Mouse (Mus musculus) T-cell, adult 2 months (primary cell): ENCODE results near the gene Usp6nl.
A peak's percentile ranks its signal among the peaks of the same experiment; 100 is the strongest.

Experiments
- DNase-seq: peaks from one replicate; pipeline ENCODE4 v3.0.0; 2022; ENCODE audit warnings: low spot score

Usp6nl gene

DNA sequence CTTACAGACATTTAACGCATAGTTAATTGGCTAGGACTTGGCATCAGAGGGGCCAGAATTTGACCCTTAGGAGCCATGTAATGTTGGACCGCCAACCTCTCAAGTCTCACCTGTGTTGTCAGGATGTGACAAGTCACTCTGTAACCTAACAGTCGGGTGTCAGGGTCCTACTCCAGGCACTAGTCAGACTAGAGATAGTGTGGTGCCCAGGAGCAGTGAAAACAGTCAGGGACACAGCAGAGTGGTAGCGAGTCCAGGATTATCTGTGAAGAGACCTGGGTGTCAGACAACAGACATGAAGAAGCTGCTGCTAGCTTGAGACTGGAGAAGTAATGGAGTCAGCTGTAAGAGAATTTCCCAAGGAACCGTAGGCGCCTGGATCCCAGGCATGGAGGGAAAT is 45.0 kb downstream of the Usp6nl start:
- DNase-seq: no peak

DNA sequence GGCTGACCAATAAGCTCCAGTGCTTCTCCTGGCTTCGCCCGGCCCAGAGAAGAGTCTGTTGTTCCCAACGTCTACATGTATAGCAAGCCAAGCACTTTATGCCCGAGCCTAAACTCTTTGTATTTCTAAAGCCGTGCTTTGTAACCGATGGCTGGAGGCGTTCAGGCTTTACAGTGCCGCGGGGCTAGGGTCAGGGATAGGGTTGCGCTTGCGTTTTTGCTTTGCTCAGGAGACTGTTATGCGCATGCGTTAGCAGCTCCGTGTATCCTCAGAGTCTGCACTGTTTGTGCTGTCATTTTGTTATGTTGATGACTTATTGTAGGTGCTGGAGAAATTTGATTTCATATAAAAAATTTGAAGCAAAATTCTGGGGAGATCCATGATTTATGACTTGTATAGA is 51.7 kb downstream of the Usp6nl start:
- DNase-seq: no peak

DNA sequence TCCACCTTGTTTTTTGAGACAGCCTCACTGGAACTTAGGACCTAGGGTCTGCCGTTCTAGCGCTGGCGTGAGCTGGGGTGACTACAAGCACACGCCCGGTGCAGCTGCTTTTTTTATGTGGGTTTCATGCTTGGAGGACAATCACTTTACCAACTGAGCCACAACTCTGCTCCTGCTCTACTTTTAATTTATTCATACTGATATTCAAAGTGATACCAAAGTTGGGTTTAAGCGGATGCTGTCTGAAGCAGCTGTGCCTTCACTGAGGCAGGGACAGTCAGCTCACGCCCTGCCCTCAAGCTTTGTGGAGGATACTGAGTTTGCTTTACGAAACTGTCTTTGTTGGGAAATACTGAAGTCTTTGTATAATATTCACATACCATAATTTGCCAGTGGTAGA is 53.6 kb downstream of the Usp6nl start:
- DNase-seq: no peak

GRCm38 (mm10) chr2:6376941-6377340 is 54.5 kb downstream of the Usp6nl start:
- DNase-seq: no peak

GRCm38 (mm10) chr2:6378590-6379205 is 56.2 kb downstream of the Usp6nl start:
- no peak for DNase-seq

- no peak for DNase-seq
Measured at GRCm38 (mm10) chr2:6379731-6380212, 57.3 kb downstream of the Usp6nl start.

DNA sequence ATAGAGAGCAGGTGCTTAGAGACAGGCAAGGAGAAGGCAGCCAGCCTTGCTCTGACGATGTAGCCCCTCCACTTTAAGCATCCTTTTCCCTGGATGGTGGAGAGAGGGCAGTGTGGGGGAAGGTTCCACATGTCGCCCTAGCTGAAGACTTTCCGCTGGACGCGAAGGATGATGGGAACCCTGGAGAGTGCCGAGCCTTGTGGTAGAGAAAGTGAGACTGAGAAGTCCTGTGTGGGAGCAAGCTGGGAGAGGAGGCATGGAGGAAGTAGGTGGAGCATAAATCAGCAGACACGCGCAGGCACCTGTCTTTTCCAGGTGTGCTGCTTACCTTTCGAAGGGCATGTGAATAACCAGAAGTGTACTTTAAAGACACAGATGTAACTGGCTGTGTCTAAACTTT is 57.9 kb downstream of the Usp6nl start:
- no peak for DNase-seq

DNA sequence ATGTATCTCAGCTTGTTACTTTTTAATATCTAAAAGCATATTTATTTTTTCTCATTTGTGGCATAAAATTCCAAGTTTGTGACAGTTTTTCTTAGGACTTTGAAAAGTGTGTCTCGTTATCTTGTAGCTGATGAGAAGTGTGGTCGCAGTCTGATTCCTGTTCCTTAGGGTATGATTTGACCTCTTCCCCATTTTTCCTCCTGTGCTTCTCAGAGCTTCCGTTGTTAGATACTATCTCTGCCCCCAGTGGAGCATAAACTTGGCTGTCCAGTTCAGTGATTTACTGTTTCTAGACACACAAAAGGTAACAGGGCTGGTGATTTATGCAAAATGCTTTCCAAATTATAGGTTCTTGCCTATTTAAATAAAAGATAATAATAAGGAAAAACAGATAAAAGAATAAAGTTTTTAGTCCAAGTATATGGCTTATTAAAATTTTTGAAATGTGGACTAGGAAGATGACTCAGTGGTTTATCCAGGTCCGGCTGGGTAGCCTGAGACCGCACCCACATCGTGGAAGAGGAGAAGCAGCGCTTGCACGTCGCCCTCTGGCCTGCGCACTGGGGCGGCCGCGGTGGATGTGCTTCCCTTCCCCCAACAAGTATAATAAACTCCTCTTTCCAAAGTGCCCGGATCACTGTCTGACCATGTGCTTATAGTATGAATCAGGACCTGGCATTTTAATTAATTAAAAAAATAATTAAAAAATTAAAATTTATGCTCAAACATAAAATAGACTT is 62.1 kb downstream of the Usp6nl start:
- DNase-seq: no peak

GRCm38 (mm10) chr2:6389162-6389561 is 66.7 kb downstream of the Usp6nl start:
- DNase-seq: no peak

DNA sequence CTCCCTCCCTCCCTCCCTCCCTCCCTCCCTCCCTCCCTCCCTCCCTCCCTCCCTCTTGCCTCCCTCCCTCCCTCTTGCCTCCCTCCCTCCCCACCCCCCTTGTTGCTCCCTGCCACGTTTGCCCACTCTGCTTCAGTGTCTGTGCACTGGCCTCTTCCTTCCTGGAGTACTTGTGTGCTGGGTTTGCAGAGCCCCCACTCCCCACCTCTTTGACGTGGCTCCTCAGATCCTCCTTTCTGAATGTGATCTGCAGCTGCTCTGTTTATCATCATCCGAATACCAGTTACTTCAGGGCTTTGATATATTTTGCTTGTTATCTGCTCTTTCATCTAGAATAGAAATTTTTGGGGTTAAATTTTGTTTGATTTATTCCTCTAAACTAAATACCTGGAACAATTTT is 68.8 kb downstream of the Usp6nl start:
- DNase-seq: peak; percentile 10

DNA sequence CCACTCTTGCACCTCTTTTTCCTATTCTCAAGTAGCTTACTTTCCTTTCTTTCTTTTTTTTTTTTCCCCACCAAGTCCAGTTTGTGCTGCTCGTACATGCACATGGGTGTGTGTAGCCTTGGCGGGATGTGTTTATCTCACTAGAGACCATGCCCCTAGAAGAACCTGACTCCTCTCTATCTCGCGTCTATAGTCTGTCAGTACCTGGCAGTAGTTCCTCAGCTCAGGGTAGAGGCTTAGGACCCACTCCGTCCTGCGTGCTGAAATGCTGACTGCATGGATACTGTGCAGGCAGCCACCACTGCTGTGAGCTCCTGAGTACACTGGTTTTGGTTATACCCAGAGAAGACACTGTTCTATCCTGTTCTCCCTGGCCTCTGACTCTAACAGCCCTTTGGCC is 69.5 kb downstream of the Usp6nl start:
- DNase-seq: no peak

DNA sequence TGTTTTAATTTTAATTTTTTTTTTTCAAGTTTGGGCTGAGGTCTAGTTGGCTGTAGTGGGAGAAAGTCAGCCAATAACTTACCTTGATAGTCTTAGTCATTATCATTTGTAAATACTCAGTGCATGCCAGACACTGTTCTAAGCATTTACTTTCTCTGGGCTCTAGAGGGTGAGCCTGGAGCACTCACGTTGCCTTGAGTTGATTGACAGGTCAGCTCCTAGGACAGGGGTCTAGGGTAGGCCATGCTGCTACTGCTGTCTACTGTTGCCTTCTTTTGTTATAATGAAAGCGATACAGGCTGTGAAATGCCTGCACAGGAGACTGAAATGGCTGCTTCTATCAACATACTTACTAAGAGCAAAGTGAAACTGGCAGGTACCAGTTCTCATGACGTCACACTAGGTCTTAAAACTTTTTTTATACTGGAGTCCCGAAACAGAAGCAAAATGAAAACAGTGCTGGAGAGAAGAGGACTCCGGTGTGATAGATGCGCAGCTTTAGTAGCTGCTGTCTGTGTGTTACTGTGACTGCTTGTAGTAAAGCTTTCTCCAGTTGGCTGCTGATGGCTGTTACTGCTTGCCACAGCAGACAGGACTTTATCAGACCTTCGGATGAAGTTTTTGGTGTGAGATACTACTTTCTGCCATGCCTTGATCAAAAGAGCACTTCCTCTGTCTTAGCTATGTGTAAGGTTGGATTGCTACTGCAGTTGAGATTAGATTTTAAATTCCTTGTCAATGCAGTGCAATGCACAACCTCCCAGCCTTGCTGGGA is 73.6 kb downstream of the Usp6nl start:
- DNase-seq: peak; percentile 42

DNA sequence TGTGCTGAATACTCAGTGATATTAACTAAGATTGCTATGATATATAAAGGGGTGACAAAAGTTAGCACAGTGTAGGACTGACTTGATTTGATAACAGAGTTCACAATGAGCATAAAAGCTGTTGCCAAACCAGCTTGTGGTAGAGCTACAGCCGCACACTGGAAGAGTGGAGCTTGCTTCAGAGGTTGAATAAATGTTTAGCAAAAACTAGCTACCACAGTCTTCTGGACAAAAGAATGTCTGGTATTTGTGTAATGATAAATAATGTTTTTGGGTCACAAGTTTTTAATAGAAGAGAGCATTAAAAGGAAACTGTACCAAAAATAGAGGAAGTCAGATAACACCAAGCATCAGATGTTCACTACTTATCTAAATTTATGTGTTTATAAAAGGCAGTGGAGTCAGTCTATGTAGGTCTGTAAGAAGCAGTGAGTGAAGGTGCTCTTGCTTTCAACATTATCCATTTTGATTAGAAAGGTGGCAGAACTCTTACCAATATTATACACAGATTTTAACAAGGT is 74.2 kb downstream of the Usp6nl start:
- no peak for DNase-seq

DNA sequence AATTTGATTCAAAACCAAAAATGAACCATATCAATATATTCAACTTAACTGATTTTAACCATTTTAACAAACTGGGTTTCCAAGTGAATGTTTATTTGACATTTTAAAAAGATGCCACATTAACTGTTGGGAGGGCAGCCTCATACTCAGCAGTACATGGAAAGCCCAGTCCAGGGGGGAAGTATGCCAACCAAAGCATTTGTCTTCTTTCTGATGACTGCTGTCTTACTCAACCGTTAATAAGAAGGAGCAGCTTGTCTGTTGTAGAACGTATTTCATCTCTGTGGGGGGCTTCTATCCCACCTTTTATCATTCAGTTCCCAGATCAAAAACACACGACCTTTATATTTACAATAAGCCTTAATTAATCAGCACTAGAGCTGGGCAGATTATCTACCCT is 74.7 kb downstream of the Usp6nl start:
- no peak for DNase-seq

DNA sequence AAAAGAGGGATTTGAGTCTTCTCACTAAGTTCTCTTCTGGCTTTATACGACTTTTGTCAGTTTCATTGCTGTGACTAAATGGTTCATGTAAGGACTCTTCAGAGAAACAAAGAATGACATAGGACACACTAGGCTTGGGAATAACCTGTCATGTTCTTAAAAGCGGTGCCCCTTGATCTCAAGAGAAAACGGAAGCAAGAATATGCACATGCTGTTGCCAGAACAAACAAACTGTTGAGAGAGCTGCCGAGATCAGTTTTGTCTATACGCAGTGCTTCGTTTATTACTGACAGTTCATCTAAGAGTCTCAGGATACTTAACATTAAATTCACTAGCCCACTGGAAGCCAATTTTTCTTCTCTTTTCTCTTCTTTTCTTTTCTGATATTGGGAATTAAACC is 76.4 kb downstream of the Usp6nl start:
- DNase-seq: no peak

DNA sequence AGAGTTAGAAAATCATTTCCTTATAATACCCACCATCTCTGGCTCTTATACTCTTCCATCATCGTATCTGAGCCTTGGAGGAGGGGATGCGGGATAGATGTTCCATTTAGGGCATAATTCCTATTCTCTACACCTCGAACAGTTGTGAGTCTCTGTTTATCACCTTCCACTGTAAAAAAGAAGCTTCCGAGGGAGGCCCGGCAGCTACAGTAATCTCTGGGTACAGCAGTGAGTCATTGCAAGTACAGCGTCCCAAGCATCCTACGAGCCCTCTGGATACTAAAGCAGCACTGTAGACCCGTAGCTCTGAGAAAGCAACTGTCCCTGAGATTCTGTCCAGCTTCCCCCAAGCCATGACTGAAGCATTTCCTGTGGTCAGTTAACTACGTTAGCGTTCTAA is 78.6 kb downstream of the Usp6nl start:
- no peak for DNase-seq

DNA sequence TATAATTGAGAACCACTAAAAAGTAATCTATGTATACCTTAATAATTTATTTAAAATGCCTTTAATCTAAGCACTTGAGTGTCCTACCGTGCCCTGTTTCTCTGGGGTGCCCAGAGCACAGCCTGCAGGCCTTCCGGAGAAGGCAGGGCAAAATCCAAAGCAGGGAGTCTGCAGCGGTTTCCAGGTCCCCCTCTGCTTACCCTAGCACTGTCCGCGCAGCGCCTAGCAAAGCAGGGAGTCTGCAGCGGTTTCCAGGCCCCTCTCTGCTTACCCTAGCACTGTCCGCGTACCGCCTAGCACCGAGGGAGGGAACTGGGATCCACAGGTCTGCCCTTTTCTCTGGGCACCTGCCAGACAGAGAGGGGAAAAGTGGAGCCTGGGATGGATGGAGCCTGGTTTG is 80.9 kb downstream of the Usp6nl start:
- no peak for DNase-seq

GRCm38 (mm10) chr2:6403991-6404390 is 81.5 kb downstream of the Usp6nl start:
- DNase-seq: no peak

DNA sequence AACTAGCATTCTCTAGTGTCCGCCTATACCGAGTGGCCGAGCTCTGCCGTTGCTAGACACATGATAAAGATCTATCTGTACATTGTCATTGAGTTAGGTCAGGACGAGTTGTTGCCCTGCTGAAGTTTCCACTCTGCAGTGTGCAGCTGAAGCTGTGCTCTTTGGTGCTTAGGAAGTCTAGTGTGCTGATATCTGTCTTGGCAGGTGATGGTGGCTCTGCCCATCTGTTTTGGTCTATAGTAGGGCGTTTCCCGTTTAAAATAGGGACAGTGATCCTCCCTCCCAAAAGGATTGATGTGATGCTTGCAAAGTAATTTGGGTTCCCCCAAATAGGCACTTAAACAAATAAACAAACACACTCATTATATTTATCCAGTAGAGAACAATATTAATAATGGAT is 82.2 kb downstream of the Usp6nl start:
- DNase-seq: no peak

- peak; percentile 47 for DNase-seq
Measured at GRCm38 (mm10) chr2:6405059-6406033, 82.9 kb downstream of the Usp6nl start.

- no peak for DNase-seq
Measured at GRCm38 (mm10) chr2:6407711-6408110, 85.2 kb downstream of the Usp6nl start.

- DNase-seq: no peak
Measured at GRCm38 (mm10) chr2:6412645-6413044, 90.2 kb downstream of the Usp6nl start.
